In genomic region chr6:108717681-108718080, GRCm38 (mm10) we compare ENCODE assay signal across 17 mouse cellular contexts. TPM values are rescaled to one million over a fixed set of nuclear protein-coding genes. Genes with fewer than 3 reads are reported as not detected.
DNase-seq lines count a peak whose midpoint lies in the region; ATAC-seq lines count a peak whose summit lies in the region.
"Had no signal": no experiment of that assay in that cellular context is flagged by ENCODE, and none has a peak within 500 bp of the region (broad histone marks: within the 10 kb centered on the region; RNA-seq: fewer than 3 reads in every experiment).

No protein-coding gene starts in this region.

- intact Hi-C loops in left cerebral cortex, postnatal 10 days (cut with DNase I), result no loop called here

- DNase-seq in CD4-positive, CD25-positive, alpha-beta regulatory T cell, adult 2 months (ENCODE audit: low read depth, low spot score), result peak; percentile 15
- DNase-seq in T-cell, adult 2 months (ENCODE audit: low spot score), result peak; percentile 43
- DNase-seq in thymus, postnatal 14 days, result peak; percentile 22
- DNase-seq in left cerebral cortex, postnatal 10 days (ENCODE audit: extremely low spot score in 1 of 2, low spot score in 2 of 2), result no peak
- DNase-seq in ovary, postnatal 10 days (ENCODE audit: low spot score), result no peak
- DNase-seq: cerebellum, postnatal 10 days; gastrocnemius, postnatal 36 days; kidney, adult 11 months; kidney, postnatal 14 days; lung, adult 18-20 months; lung, postnatal 4 days; right cerebral cortex, adult 18-20 months had no signal

- peak; percentile 65 for ATAC-seq in neutrophil, adult 5-6 weeks (ENCODE audit: extremely low read depth, insufficient number of reproducible peaks, low FRiP score, poor library complexity, severe bottlenecking)
- ATAC-seq in monocyte, adult 5-6 weeks (replicated peaks; ENCODE audit: insufficient number of reproducible peaks, low FRiP score, low TSS enrichment, poor library complexity, severe bottlenecking), result no peak
- ATAC-seq: hindbrain, postnatal 0 days; midbrain, embryonic 13.5 days; Patski had no signal

RNA-seq across cellular contexts. Expression of gene Bhlhe40, which starts 57.3 kb away (rescaled TPM):
- total RNA-seq in neutrophil, adult 5-6 weeks (2017), result 13.4 and 14.2 TPM in 2 replicates
- 10 to 100 TPM; 38.5 to 40.6 TPM for total RNA-seq in left cerebral cortex, postnatal 10 days (2021)
- 293 to 388 TPM (median 305 TPM) in 3 replicates for total RNA-seq in monocyte, adult 5-6 weeks (2017)

Comparison
In these comparisons a context has a peak if more than half of its experiments do, and no peak if none do; other contexts are left out.
1. DNase-seq: peak in CD4-positive, CD25-positive, alpha-beta regulatory T cell, adult 2 months (single experiment), T-cell, adult 2 months (single experiment) and thymus, postnatal 14 days (single experiment); none in left cerebral cortex, postnatal 10 days (0 of 2) and ovary, postnatal 10 days (single experiment).